Mouse (Mus musculus) spleen, adult 2 months (tissue): Measurements from ENCODE around the gene Toe1.

Experiments
- CTCF ChIP-seq: fragments of 200-500 bp; IDR thresholded peaks from 2 replicates; pipeline ENCODE4 v1.5.1; 2011; ENCODE audit warnings: mild to moderate bottlenecking, inconsistent platforms; ENCODE audit not compliant: insufficient read depth, insufficient read length, insufficient replicate concordance; ENCODE audit errors: extremely low read depth
- POLR2A ChIP-seq: fragments of 200-500 bp; IDR thresholded peaks from 2 replicates; pipeline ENCODE4 v1.6.1; 2011; ENCODE audit warnings: low read depth, low read length, inconsistent platforms

DNA sequence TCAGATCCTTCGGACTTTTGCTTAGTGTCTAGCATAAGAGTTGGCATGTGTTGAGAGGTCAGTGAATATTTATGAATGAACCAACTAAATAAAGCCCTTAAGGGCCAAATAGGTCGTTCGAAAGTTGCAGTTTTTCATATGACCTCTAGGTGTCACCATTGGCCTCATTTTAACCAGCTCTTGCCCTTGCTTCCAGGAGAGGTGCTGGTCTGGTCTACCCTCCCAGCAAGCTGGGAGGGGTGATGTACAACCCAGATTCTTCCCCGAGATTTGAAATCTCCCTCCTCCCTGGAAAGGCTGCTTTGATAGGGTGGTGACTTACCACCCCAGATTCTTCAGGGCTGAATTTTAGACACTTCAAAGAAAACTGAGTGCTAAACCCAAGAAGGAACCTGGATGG, 20.4 kb upstream of the Toe1 start:
- peak; percentile 35; the same call in 1 of the 2 replicates for TF ChIP-seq CTCF
- TF ChIP-seq POLR2A: no peak
